Mouse (Mus musculus) C2C12 (cell line): ENCODE measurements at regions not wholly inside any gene's neighbourhood (a gene's known extent, or its start where the extent isn't known, plus 50 kb on each side); places are given as distances from the start of the nearest gene placed in this dataset.

Experiments
- H3K27me3 ChIP-seq: one replicate; pipeline ENCODE4 v1.6.1; 2011; ENCODE audit not compliant: control insufficient read depth, insufficient read depth, insufficient read length
- H3K36me3 ChIP-seq: one replicate; pipeline ENCODE4 v1.6.1; 2011; ENCODE audit not compliant: control insufficient read depth, insufficient read depth
- H3K4me3 ChIP-seq: one replicate; pipeline ENCODE4 v1.5.1; 2011; ENCODE audit warnings: mild to moderate bottlenecking, control low read depth; ENCODE audit not compliant: poor library complexity, insufficient read depth, severe bottlenecking
- H3K79me2 ChIP-seq: one replicate; pipeline ENCODE4 v1.6.1; 2011; ENCODE audit not compliant: control insufficient read depth, insufficient read depth
- H3K79me3 ChIP-seq: one replicate; pipeline ENCODE4 v1.6.1; 2011; ENCODE audit warnings: low read depth, control low read depth
- H3ac ChIP-seq: one replicate; pipeline ENCODE3; 2011; ENCODE audit warnings: low read depth; ENCODE audit not compliant: control insufficient read depth, insufficient read length
- CEBPB ChIP-seq: IDR thresholded peaks from one replicate; pipeline ENCODE4 v1.6.1; 2011; ENCODE audit warnings: low read depth, mild to moderate bottlenecking, control low read depth, moderate library complexity
- CTCF ChIP-seq: IDR thresholded peaks from one replicate; pipeline ENCODE4 v1.5.1; 2011; ENCODE audit not compliant: control insufficient read depth, insufficient read depth, insufficient read length
- FOSL1 ChIP-seq: IDR thresholded peaks from one replicate; pipeline ENCODE4 v1.8.0; 2011; ENCODE audit warnings: mild to moderate bottlenecking, low read length; ENCODE audit not compliant: poor library complexity, insufficient read depth, severe bottlenecking
- MAX ChIP-seq: IDR thresholded peaks from one replicate; pipeline ENCODE4 v1.6.1; 2011; ENCODE audit warnings: mild to moderate bottlenecking, control low read depth
- MYOD1 ChIP-seq: IDR thresholded peaks from one replicate; pipeline ENCODE4 v1.6.1; 2011; ENCODE audit warnings: low read depth; ENCODE audit not compliant: control insufficient read depth, insufficient read length
- MYOG ChIP-seq: IDR thresholded peaks from one replicate; pipeline ENCODE4 v1.6.1; 2011; ENCODE audit not compliant: control insufficient read depth, insufficient read length; ENCODE audit errors: extremely low read depth
- USF1 ChIP-seq: IDR thresholded peaks from one replicate; pipeline ENCODE4 v1.6.1; 2011; ENCODE audit warnings: low read depth, mild to moderate bottlenecking, control low read depth, moderate library complexity

GRCm38 (mm10) chr4:107746923-107747431 lies 55.1 kb upstream of the Lrp8 start:
- Histone ChIP-seq H3K79me2 (no peaks in the 10 kb centered on the region), H3K4me3 (no peak overlapping the region), H3K79me3 (no peaks in the 10 kb centered on the region), H3ac (no peak overlapping the region), H3K27me3 (peaks cover 57% of the 10 kb centered on the region), H3K36me3 (no peaks in the 10 kb centered on the region)
- TF ChIP-seq MYOG: no peak
- TF ChIP-seq CEBPB: no peak
- no peak for TF ChIP-seq FOSL1
- no peak for TF ChIP-seq MYOD1
- no peak for TF ChIP-seq MAX
- TF ChIP-seq USF1: no peak
- TF ChIP-seq CTCF: no peak

- H3K36me3 ChIP-seq: no peaks in the 10 kb centered on the region
- no peak overlapping the region for H3K4me3 ChIP-seq
- no peak overlapping the region for H3ac ChIP-seq
- no peaks in the 10 kb centered on the region for H3K79me3 ChIP-seq
- H3K79me2 ChIP-seq: no peaks in the 10 kb centered on the region
- peaks cover 54% of the 10 kb centered on the region for H3K27me3 ChIP-seq
- TF ChIP-seq FOSL1 (no peak), CEBPB (no peak), MYOD1 (no peak), MAX (no peak), USF1 (no peak)
Measured at GRCm38 (mm10) chr4:107747454-107747853, 54.6 kb upstream of the Lrp8 start.

GRCm38 (mm10) chr4:107747907-107748628 lies 54.0 kb upstream of the Lrp8 start:
- Histone ChIP-seq H3K79me3 (no peaks in the 10 kb centered on the region), H3K79me2 (no peaks in the 10 kb centered on the region), H3ac (no peak overlapping the region), H3K36me3 (no peaks in the 10 kb centered on the region), H3K27me3 (peaks cover 49% of the 10 kb centered on the region), H3K4me3 (no peak overlapping the region)
- TF ChIP-seq MYOD1: no peak
- no peak for TF ChIP-seq CEBPB
- TF ChIP-seq USF1: no peak
- no peak for TF ChIP-seq MAX
- no peak for TF ChIP-seq CTCF
- no peak for TF ChIP-seq FOSL1
- no peak for TF ChIP-seq MYOG

- Histone ChIP-seq H3ac (no peak overlapping the region), H3K79me2 (no peaks in the 10 kb centered on the region), H3K27me3 (peaks cover 41% of the 10 kb centered on the region), H3K4me3 (no peak overlapping the region), H3K79me3 (no peaks in the 10 kb centered on the region), H3K36me3 (no peaks in the 10 kb centered on the region)
- TF ChIP-seq USF1 (no peak), MAX (no peak), FOSL1 (no peak), MYOD1 (no peak), CTCF (no peak), MYOG (no peak), CEBPB (no peak)
Measured at GRCm38 (mm10) chr4:107749045-107749444, 53.0 kb upstream of the Lrp8 start.

- Histone ChIP-seq H3K36me3 (no peaks in the 10 kb centered on the region), H3ac (no peak overlapping the region), H3K79me2 (no peaks in the 10 kb centered on the region), H3K4me3 (no peak overlapping the region), H3K27me3 (peaks cover 37% of the 10 kb centered on the region), H3K79me3 (no peaks in the 10 kb centered on the region)
- TF ChIP-seq CTCF (no peak), MYOG (no peak), MAX (no peak), CEBPB (no peak), FOSL1 (no peak), USF1 (no peak), MYOD1 (no peak)
Measured at GRCm38 (mm10) chr4:107750017-107750416, 52.0 kb upstream of the Lrp8 start.
